Mouse (Mus musculus) small intestine, adult 2 months (tissue): ENCODE results near the gene Srcin1.

Experiments
- CTCF ChIP-seq: fragments of 200-500 bp; IDR thresholded peaks from 2 replicates; pipeline ENCODE4 v1.5.1; 2012; ENCODE audit warnings: low read depth, mild to moderate bottlenecking, control low read depth, inconsistent platforms, low read length, moderate library complexity, mixed read lengths; ENCODE audit not compliant: insufficient replicate concordance, insufficient read length; ENCODE audit errors: extremely low read depth
- POLR2A ChIP-seq: fragments of 200-500 bp; IDR thresholded peaks from 2 replicates; pipeline ENCODE4 v1.6.1; 2012; ENCODE audit warnings: low read depth, mild to moderate bottlenecking, control low read depth, inconsistent platforms, low read length, moderate library complexity

DNA sequence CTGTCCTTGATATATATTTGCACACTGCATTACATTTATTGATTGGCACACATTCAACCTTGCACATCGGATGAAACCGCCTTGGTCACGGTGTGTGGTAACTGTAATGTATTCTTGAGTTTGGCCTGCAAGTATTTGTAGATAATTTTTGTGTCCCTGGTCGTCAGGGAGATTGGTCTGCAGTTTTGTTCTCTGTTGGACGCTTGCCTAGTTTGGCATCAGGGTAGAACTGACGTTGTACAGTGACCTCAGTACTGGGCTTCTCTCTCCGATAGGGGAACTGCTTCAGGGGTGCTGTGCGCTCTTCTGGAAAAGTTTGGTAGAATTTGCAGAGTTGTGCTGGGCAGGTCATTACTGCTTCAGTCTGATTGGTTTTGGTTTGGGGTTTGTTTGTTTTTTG, 96.2 kb downstream of the Srcin1 start:
- TF ChIP-seq POLR2A, result no peak
- no peak for TF ChIP-seq CTCF
